ENCODE assay signal across 16 mouse cellular contexts in genomic region chr11:105031103-105031502, GRCm38 (mm10). TPM values are rescaled to one million over a fixed set of nuclear protein-coding genes. Genes with fewer than 3 reads are reported as not detected.
"Had no signal": no experiment of that assay in that cellular context is flagged by ENCODE, and none has a peak within 500 bp of the region (broad histone marks: within the 10 kb centered on the region; RNA-seq: fewer than 3 reads in every experiment).

No protein-coding gene starts in this region.

- H3K4me2 ChIP-seq: kidney, embryonic 15.5 days; liver, embryonic 11.5 days; liver, embryonic 15.5 days; midbrain, embryonic 13.5 days had no signal

- H3K9me3 ChIP-seq: kidney, embryonic 15.5 days; limb, embryonic 10.5 days; liver, embryonic 15.5 days; midbrain, embryonic 13.5 days had no signal

- DNase-seq: kidney, adult 2 months; kidney, postnatal 25 days; lung, adult 2 months; lung, postnatal 36 days; right cerebral cortex, adult 18-20 months; spleen, adult 18-20 months; thymus, adult 18-20 months; thymus, postnatal 14 days had no signal

- H3K9ac ChIP-seq: kidney, embryonic 15.5 days; liver, embryonic 15.5 days; midbrain, embryonic 13.5 days had no signal

- ATAC-seq: lung, postnatal 0 days; midbrain, embryonic 13.5 days had no signal

- H3K4me1 ChIP-seq: kidney, embryonic 15.5 days; midbrain, embryonic 13.5 days had no signal

- H3K36me3 ChIP-seq: kidney, embryonic 15.5 days; limb, embryonic 10.5 days; liver, embryonic 15.5 days; midbrain, embryonic 13.5 days had no signal

- H3K4me3 ChIP-seq: kidney, embryonic 15.5 days; limb, embryonic 10.5 days; liver, embryonic 15.5 days; midbrain, embryonic 13.5 days had no signal

- H3K27ac ChIP-seq: kidney, embryonic 15.5 days; limb, embryonic 10.5 days; liver, embryonic 15.5 days; midbrain, embryonic 13.5 days had no signal

- H3K27me3 ChIP-seq: kidney, embryonic 15.5 days; liver, embryonic 15.5 days; midbrain, embryonic 13.5 days had no signal

RNA-seq across cellular contexts. Expression of gene Efcab3, which starts 32.3 kb away (rescaled TPM):
- total RNA-seq: megakaryocyte progenitor cell, adult 5-6 weeks had no signal
- polyA plus RNA-seq: kidney, adult 2 months; limb, embryonic 10.5 days; liver, embryonic 15.5 days; lung, adult 2 months; lung, postnatal 0 days; midbrain, embryonic 13.5 days; neural tube, embryonic 14.5 days had no signal
